21 mouse cellular contexts compared by ENCODE assay signal in genomic region chr14:104463631-104464250, GRCm38 (mm10). TPM values are rescaled to one million over a fixed set of nuclear protein-coding genes. Genes with fewer than 3 reads are reported as not detected.
DNase-seq lines count a peak whose midpoint lies in the region; ATAC-seq lines count a peak whose summit lies in the region.
"Had no signal": no experiment of that assay in that cellular context is flagged by ENCODE, and none has a peak within 500 bp of the region (broad histone marks: within the 10 kb centered on the region; RNA-seq: fewer than 3 reads in every experiment).

No protein-coding gene starts in this region.

- ATAC-seq in heart, embryonic 12.5 days (ENCODE audit: insufficient number of reproducible peaks, low FRiP score): no peak
- no peak for ATAC-seq in hindbrain, embryonic 13.5 days (ENCODE audit: low FRiP score)
- no peak for ATAC-seq in midbrain, embryonic 14.5 days (ENCODE audit: low FRiP score, low TSS enrichment)
- ATAC-seq in neural tube, embryonic 13.5 days (ENCODE audit: low read depth): no peak
- ATAC-seq: forebrain, embryonic 13.5 days had no signal

- H3K9ac ChIP-seq in heart, embryonic 12.5 days: no peak overlapping the region
- peak overlapping the region; percentile 39; the same call in 1 of the 2 replicates for H3K9ac ChIP-seq in hindbrain, embryonic 13.5 days
- peak overlapping the region; percentile 27 for H3K9ac ChIP-seq in midbrain, embryonic 14.5 days (replicated peaks; ENCODE audit: low read length)
- peak overlapping the region; percentile 86 for H3K9ac ChIP-seq in neural tube, embryonic 13.5 days
- H3K9ac ChIP-seq: forebrain, embryonic 13.5 days; limb, embryonic 13.5 days; liver, embryonic 13.5 days; lung, embryonic 14.5 days had no signal

- no peaks in the 10 kb centered on the region for H3K9me3 ChIP-seq in heart, embryonic 12.5 days (replicated peaks)
- no peaks in the 10 kb centered on the region for H3K9me3 ChIP-seq in hindbrain, embryonic 13.5 days
- H3K9me3 ChIP-seq in midbrain, embryonic 14.5 days (ENCODE audit: control insufficient read depth, low read length): no peaks in the 10 kb centered on the region
- H3K9me3 ChIP-seq in neural tube, embryonic 13.5 days: no peaks in the 10 kb centered on the region
- H3K9me3 ChIP-seq: forebrain, embryonic 13.5 days; heart, embryonic 10.5 days; limb, embryonic 13.5 days; liver, embryonic 13.5 days had no signal

- no peak overlapping the region for H3K4me3 ChIP-seq in heart, embryonic 12.5 days
- H3K4me3 ChIP-seq in hindbrain, embryonic 13.5 days: peak overlapping the region; percentile 62; the same call in 1 of the 2 replicates
- peak overlapping the region; percentile 43 for H3K4me3 ChIP-seq in midbrain, embryonic 14.5 days (replicated peaks; ENCODE audit: low read depth, low read length)
- peak overlapping the region; percentile 59 for H3K4me3 ChIP-seq in neural tube, embryonic 13.5 days
- H3K4me3 ChIP-seq: forebrain, embryonic 13.5 days; heart, embryonic 10.5 days; limb, embryonic 13.5 days; liver, embryonic 13.5 days had no signal

- DNase-seq in heart, adult 11 months: peak; percentile 19
- peak; percentile 42 for DNase-seq in midbrain, embryonic 14.5 days
- DNase-seq in spleen, postnatal 14 days (ENCODE audit: low spot score in 2 of 2): no peak
- DNase-seq in frontal cortex, adult 2 months (ENCODE audit: extremely low spot score in 1 of 2, low spot score in 1 of 2): no peak
- no peak for DNase-seq in kidney, postnatal 36 days
- DNase-seq: adrenal gland, postnatal 36 days; cerebellum, adult 18-20 months; cerebellum, postnatal 25 days; gastrocnemius, postnatal 36 days; heart, postnatal 10 days; liver, embryonic 13.5 days; lung, embryonic 14.5 days; lung, postnatal 36 days; right cerebral cortex, postnatal 25 days had no signal

- WGBS in heart, embryonic 12.5 days: 7% methylated on average over 5 of the region's 5 CpGs
- 8% methylated on average over 5 of the region's 5 CpGs for WGBS in hindbrain, embryonic 13.5 days
- 8% methylated on average over 5 of the region's 5 CpGs for WGBS in midbrain, embryonic 14.5 days
- WGBS in neural tube, embryonic 13.5 days: 9% methylated on average over 5 of the region's 5 CpGs

- peaks cover 81% of the 10 kb centered on the region for H3K27me3 ChIP-seq in heart, embryonic 12.5 days (replicated peaks)
- H3K27me3 ChIP-seq in hindbrain, embryonic 13.5 days: peaks cover 81% of the 10 kb centered on the region
- H3K27me3 ChIP-seq in midbrain, embryonic 14.5 days (ENCODE audit: control insufficient read depth, insufficient read depth, low read length): peaks cover 65% of the 10 kb centered on the region
- H3K27me3 ChIP-seq in neural tube, embryonic 13.5 days: peaks cover 87% of the 10 kb centered on the region

- H3K27ac ChIP-seq in heart, embryonic 12.5 days (ENCODE audit: poor library complexity, severe bottlenecking): no peak overlapping the region
- 0 out of 2 replicates have a peak overlapping the region, but pooled peaks have one; percentile 30 for H3K27ac ChIP-seq in hindbrain, embryonic 13.5 days
- 0 out of 2 replicates have a peak overlapping the region, but pooled peaks have one; percentile 28 for H3K27ac ChIP-seq in midbrain, embryonic 14.5 days (replicated peaks; ENCODE audit: low read depth, low read length)
- no peak overlapping the region for H3K27ac ChIP-seq in neural tube, embryonic 13.5 days (replicated peaks)
- H3K27ac ChIP-seq: forebrain, embryonic 13.5 days; heart, embryonic 10.5 days; limb, embryonic 13.5 days; liver, embryonic 13.5 days; stomach, postnatal 0 days had no signal

- peaks cover 21% of the 10 kb centered on the region for H3K4me1 ChIP-seq in heart, embryonic 12.5 days (replicated peaks)
- peaks cover 44% of the 10 kb centered on the region for H3K4me1 ChIP-seq in hindbrain, embryonic 13.5 days (replicated peaks)
- H3K4me1 ChIP-seq in midbrain, embryonic 14.5 days (ENCODE audit: control insufficient read depth, insufficient read depth, low read length): 0 out of 2 replicates have a peak, but pooled peaks cover 5% of the 10 kb centered on the region
- peaks cover 45% of the 10 kb centered on the region for H3K4me1 ChIP-seq in neural tube, embryonic 13.5 days (replicated peaks)

- H3K36me3 ChIP-seq in heart, embryonic 12.5 days: no peaks in the 10 kb centered on the region
- H3K36me3 ChIP-seq in hindbrain, embryonic 13.5 days: no peaks in the 10 kb centered on the region
- H3K36me3 ChIP-seq in midbrain, embryonic 14.5 days (ENCODE audit: control insufficient read depth, insufficient read depth, low read length): no peaks in the 10 kb centered on the region
- no peaks in the 10 kb centered on the region for H3K36me3 ChIP-seq in neural tube, embryonic 13.5 days
- H3K36me3 ChIP-seq: heart, embryonic 10.5 days; limb, embryonic 13.5 days; liver, embryonic 13.5 days had no signal

- H3K4me2 ChIP-seq in heart, embryonic 12.5 days: no peak overlapping the region
- H3K4me2 ChIP-seq in hindbrain, embryonic 13.5 days: peak overlapping the region; percentile 34
- peak overlapping the region; percentile 71 for H3K4me2 ChIP-seq in midbrain, embryonic 14.5 days (ENCODE audit: low read length)
- peak overlapping the region; percentile 69 for H3K4me2 ChIP-seq in neural tube, embryonic 13.5 days
- H3K4me2 ChIP-seq: forebrain, embryonic 13.5 days; limb, embryonic 13.5 days; liver, embryonic 13.5 days; lung, embryonic 14.5 days had no signal

RNA-seq across cellular contexts. Expression of gene Pou4f1, which starts 4.1 kb away (rescaled TPM):
- polyA plus RNA-seq in heart, embryonic 12.5 days (2016; fragmentation: Nextera tagmentation; extraction: Ambion mirVana): 0.08 TPM in 1 of 2 replicates, not detected in the other
- 83.5 and 84.1 TPM in 2 replicates for polyA plus RNA-seq in hindbrain, embryonic 13.5 days (2015; fragmentation: Nextera tagmentation; extraction: Ambion mirVana)
- polyA plus RNA-seq in midbrain, embryonic 14.5 days (2014; fragmentation: Nextera tagmentation; extraction: Ambion mirVana): 60.4 and 103 TPM in 2 replicates
- 154 and 159 TPM in 2 replicates for polyA plus RNA-seq in neural tube, embryonic 13.5 days (2015; fragmentation: Nextera tagmentation; extraction: Ambion mirVana)
- polyA plus RNA-seq in frontal cortex, adult 2 months (2012; rRNA removed): 0.04 TPM in 1 of 2 replicates, not detected in the other

RNA-seq across cellular contexts. Expression of gene Rnf219, which starts 58.7 kb away (rescaled TPM):
- 17.7 and 21.4 TPM in 2 replicates for polyA plus RNA-seq in heart, embryonic 12.5 days (2016; fragmentation: Nextera tagmentation; extraction: Ambion mirVana)
- polyA plus RNA-seq in hindbrain, embryonic 13.5 days (2015; fragmentation: Nextera tagmentation; extraction: Ambion mirVana): 35.2 and 36.0 TPM in 2 replicates
- 30.8 and 34.5 TPM in 2 replicates for polyA plus RNA-seq in midbrain, embryonic 14.5 days (2014; fragmentation: Nextera tagmentation; extraction: Ambion mirVana)
- 29.5 and 33.8 TPM in 2 replicates for polyA plus RNA-seq in neural tube, embryonic 13.5 days (2015; fragmentation: Nextera tagmentation; extraction: Ambion mirVana)
- 7.2 and 7.4 TPM in 2 replicates for polyA plus RNA-seq in frontal cortex, adult 2 months (2012; rRNA removed)

Comparison
In these comparisons a context has a peak if more than half of its experiments do, and no peak if none do; other contexts are left out.
1. DNase-seq: peak in heart, adult 11 months (single experiment) and midbrain, embryonic 14.5 days (single experiment); none in spleen, postnatal 14 days (0 of 2), frontal cortex, adult 2 months (0 of 2) and kidney, postnatal 36 days (0 of 2).
2. H3K27ac ChIP-seq: peak in hindbrain, embryonic 13.5 days (single experiment) and midbrain, embryonic 14.5 days (single experiment); none in heart, embryonic 12.5 days (single experiment) and neural tube, embryonic 13.5 days (single experiment).
3. RNA of gene Pou4f1, which starts 4.1 kb away (polyA plus RNA-seq): 154 to 159 TPM in neural tube, embryonic 13.5 days, 60.4 to 103 TPM in midbrain, embryonic 14.5 days and 83.5 to 84.1 TPM in hindbrain, embryonic 13.5 days; 0.08 TPM in heart, embryonic 12.5 days and 0.04 TPM in frontal cortex, adult 2 months; every median in the first group is over 10 times any median in the second.